Mouse (Mus musculus) heart, postnatal 0 days (tissue): ENCODE results near the gene Cdk10. TPM values are rescaled to one million over a fixed set of nuclear protein-coding genes. Genes with fewer than 3 reads are reported as not detected.
A peak's percentile ranks its signal among the peaks of the same experiment; 100 is the strongest.

ENCODE experiments used
- ATAC-seq: fragments of 200-750 bp; cut with Nextera tagmentation; 2 replicates; pipeline ENCODE4 v1.8.0; 2017; ENCODE audit warnings: low read depth, moderate number of reproducible peaks, moderate library complexity; ENCODE audit not compliant: insufficient read depth
- DNase-seq: peaks from one replicate; pipeline ENCODE4 v3.0.0-alpha.2; 2016; ENCODE audit warnings: low spot score
- H3K27ac ChIP-seq: fragments of 300-500 bp; sonication (generic); 2 replicates; pipeline ENCODE4 v1.5.1; 2014; ENCODE audit warnings: low read depth, mild to moderate bottlenecking
- H3K27me3 ChIP-seq: fragments of 300-500 bp; sonication (generic); 2 replicates; pipeline ENCODE4 v1.6.1; 2014; ENCODE audit warnings: low read length, mixed read lengths; ENCODE audit not compliant: control insufficient read depth, insufficient read depth
- H3K36me3 ChIP-seq: fragments of 300-500 bp; sonication (generic); replicated peaks from 2 replicates; pipeline ENCODE4 v1.6.1; 2014; ENCODE audit warnings: low read length, mixed read lengths; ENCODE audit not compliant: control insufficient read depth, insufficient read depth
- H3K4me1 ChIP-seq: fragments of 300-500 bp; sonication (generic); 2 replicates; pipeline ENCODE4 v1.6.1; 2014; ENCODE audit warnings: antibody characterized with exemption; ENCODE audit not compliant: control insufficient read depth, insufficient read depth
- H3K4me2 ChIP-seq: fragments of 300-500 bp; sonication (generic); 2 replicates; pipeline ENCODE4 v1.6.1; 2014; ENCODE audit warnings: low read depth, mild to moderate bottlenecking, low read length, moderate library complexity
- H3K4me3 ChIP-seq: fragments of 300-500 bp; sonication (generic); 2 replicates; pipeline ENCODE4 v1.5.1; 2014; ENCODE audit warnings: low read depth, low read length
- H3K9ac ChIP-seq: fragments of 300-500 bp; sonication (generic); replicated peaks from 2 replicates; pipeline ENCODE4 v1.6.1; 2014; ENCODE audit warnings: low read depth, low read length, mixed read lengths
- H3K9me3 ChIP-seq: fragments of 300-500 bp; sonication (generic); replicated peaks from 2 replicates; pipeline ENCODE4 v1.6.1; 2016; ENCODE audit warnings: low read length; ENCODE audit not compliant: control insufficient read depth
- CTCF ChIP-seq: IDR thresholded peaks from 2 replicates; pipeline ENCODE4 v1.5.1; 2016; ENCODE audit warnings: antibody characterized with exemption, control low read depth, low read depth
- EP300 ChIP-seq: IDR thresholded peaks from 2 replicates; pipeline ENCODE4 v1.6.1; 2016; ENCODE audit warnings: antibody characterized with exemption, low read depth
- WGBS: fragments of 180-500 bp; shearing (Covaris S2); extraction: QIAGEN DNeasy Blood & Tissue Kit; methylation state at CpG from one replicate; pipeline ENCODE4 v1.1.7; 2014; 5-methylcytosine and 5-hydroxymethylcytosine counted together
- polyA plus RNA-seq: library from polyadenylated mRNA; unstranded; fragments of >200 nt; fragmentation: Nextera tagmentation; extraction: Ambion mirVana; gene quantifications from 2 replicates; pipeline ENCODE4 v1.2.1, GENCODE M21; 2015
- total RNA-seq: library from RNA; depleted of rRNA; stranded (reverse); fragments of >200 nt; gene quantifications from 2 replicates; pipeline ENCODE4 v1.2.3, GENCODE M21; 2014; ENCODE audit warnings: low replicate concordance

Cdk10 gene
- total and polyA plus RNA-seq, 2 experiments from 2014 or later = 14.8 to 26.5 TPM

DNA sequence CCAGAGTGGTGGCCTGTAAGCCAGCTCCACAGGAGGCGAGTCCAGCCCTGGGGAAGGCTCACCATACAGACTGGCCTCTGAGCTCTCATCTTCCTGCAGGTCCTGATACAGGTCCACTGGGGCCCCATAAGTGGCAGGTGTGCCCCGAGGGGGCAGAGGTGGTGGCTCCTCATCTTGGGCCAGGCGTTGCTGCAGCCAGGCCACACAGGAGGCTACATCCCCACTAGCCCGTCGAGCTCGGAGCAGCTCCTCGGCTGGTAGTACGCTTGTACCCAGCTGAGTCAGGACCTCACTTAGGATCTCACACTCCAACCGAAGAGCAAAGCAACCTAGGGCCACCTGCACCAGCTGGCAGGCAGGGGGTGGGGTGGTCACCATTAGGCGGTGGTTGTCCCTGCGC, 9.1 kb downstream of the Cdk10 start:
- H3K27me3 ChIP-seq = 0 out of 2 replicates have a peak, but pooled peaks cover 3% of the 10 kb centered on the region
- WGBS = 75% methylated on average over 11 of the region's 11 CpGs

DNA sequence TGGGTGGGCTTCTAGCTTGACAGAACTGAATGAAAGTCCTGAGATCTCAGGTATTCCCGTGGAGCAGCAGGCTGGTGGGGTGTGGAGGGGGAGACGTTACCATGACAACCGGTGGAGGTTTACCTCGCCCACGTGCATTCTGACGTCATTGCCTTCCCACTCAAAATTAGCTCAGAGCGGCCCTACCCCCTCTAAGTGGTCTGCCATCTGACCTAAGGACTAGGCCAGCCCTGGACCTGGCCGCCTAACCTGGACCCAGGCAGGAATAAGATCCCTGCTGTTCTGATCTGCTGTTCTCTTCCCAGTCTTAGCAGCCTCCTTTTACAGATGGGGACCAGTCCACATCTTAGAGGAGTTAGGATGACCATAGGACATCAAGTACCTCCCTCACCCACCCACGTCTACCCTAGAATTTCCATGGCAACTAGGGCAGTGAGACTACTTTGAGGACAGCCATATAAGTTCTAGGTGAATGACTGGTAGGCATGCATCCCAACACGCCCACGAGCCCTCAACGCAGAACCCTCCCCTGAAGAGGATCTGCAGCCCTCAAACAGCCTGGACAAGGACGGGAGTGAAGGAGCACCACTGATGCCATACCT, 10.4 kb downstream of the Cdk10 start:
- Histone ChIP-seq H3K9me3 (no peaks in the 10 kb centered on the region), H3K4me3 (peak overlapping the region; percentile 61), H3K36me3 (no peaks in the 10 kb centered on the region), H3K4me2 (peak overlapping the region; percentile 96), H3K27ac (no peak overlapping the region), H3K4me1 (peaks cover 10% of the 10 kb centered on the region), H3K27me3 (0 out of 2 replicates have a peak, but pooled peaks cover 3% of the 10 kb centered on the region), H3K9ac (peak overlapping the region; percentile 58)
- WGBS = 29% methylated on average over 13 of the region's 13 CpGs
- ATAC-seq (no peak), DNase-seq (no peak)
- TF ChIP-seq EP300 (no peak), CTCF (no peak)

More for the DNA sequence above, 9.1 kb downstream of the Cdk10 start:
- Histone ChIP-seq H3K36me3 (0 out of 2 replicates have a peak, but pooled peaks cover 7% of the 10 kb centered on the region), H3K9ac (no peak overlapping the region), H3K27ac (no peak overlapping the region), H3K4me2 (no peak overlapping the region), H3K4me1 (peaks cover 10% of the 10 kb centered on the region), H3K9me3 (no peaks in the 10 kb centered on the region), H3K4me3 (no peak overlapping the region)
- ATAC-seq (no peak), DNase-seq (no peak)
- TF ChIP-seq EP300 (no peak), CTCF (no peak)

DNA sequence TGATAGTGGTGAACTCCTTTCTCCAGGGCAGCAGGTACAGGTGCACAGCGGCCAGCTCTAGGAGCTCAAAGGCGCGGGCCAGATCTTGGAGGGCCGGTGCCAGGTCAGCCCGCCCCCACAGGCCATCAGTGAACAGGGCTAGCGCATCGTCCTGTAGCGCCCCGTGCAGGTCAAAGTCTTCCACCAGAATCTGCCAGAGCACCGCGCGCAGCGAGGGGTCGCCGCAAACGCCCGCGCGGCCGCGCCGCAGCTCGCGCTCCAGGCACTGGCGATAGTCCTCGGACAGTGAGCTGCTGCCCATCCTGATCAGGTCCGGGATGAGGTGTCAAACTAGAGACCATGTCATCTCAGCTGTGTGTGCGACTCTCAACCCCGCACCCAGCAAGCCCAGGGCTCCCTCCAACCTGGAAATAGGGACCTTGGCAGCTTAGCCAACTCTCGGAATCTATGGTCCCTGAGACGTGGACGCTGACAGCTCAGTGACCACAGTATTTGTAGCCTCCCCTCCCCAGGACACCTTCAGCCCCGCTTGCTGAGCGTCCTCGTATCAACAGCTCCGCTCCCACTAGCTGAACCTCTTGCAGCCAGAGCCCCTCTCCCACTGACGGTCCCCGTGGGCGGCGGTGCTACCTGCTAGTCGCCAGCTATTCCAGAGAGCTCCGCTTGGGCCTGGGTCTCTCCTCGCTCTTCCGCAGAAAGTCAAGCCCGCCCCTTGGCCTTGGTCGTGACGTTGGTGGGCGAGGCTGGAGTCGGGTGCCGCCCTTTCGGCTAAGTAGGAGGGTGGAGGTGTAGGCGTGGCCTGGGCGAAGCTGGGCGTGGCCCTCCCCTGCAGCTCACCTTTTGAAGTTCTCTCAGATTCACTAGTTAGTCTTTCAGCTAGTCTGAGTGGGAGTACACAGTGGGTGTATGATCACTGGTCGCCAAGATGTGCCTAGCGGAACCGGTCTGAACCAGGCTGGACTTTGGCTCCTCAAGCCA, 11.2 kb downstream of the Cdk10 start, which contains the start of gene Spata2l:
Gene Spata2l, minus strand, starts transcription at position 714 of the 978 bp plus-strand sequence.
- 0 out of 2 replicates have a peak, but pooled peaks cover 3% of the 10 kb centered on the region for H3K27me3 ChIP-seq
- 1% methylated on average over 56 of the region's 57 CpGs for WGBS
- peak within 1 kb of the TSS; percentile 96 for H3K4me2 ChIP-seq
- no peaks in the 10 kb centered on the region for H3K36me3 ChIP-seq
- DNase-seq = peak; percentile 75
- no peak within 1 kb of the TSS for H3K27ac ChIP-seq
- H3K4me3 ChIP-seq = peak within 1 kb of the TSS; percentile 61
- H3K9me3 ChIP-seq = no peaks in the 10 kb centered on the region
- peaks cover 10% of the 10 kb centered on the region for H3K4me1 ChIP-seq
- peak; percentile 89 for ATAC-seq
- peak within 1 kb of the TSS; percentile 58 for H3K9ac ChIP-seq
- no peak; the same call in 1 of the 2 replicates for TF ChIP-seq CTCF
- TF ChIP-seq EP300 = no peak

DNA sequence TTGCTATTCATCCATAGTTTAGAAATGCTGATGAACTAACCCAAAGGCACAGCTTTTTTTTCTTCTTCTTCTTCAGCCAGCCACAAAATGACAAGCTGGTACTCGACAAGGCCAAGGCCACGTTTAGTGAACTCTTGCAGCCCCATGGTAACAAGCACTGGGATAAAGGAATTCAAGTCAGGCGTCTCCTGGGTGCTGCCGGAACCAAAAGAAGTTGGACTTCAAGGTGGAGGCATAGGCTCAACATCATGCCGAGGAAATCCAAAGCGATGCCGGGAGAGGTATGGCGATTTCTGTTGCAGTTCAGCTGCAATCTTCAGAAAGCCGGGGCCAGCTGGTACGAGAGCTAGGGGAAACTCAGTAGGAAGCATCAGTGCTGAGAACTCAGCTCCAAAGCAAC, 14.8 kb downstream of the Cdk10 start:
- Histone ChIP-seq H3K9me3 (no peaks in the 10 kb centered on the region), H3K27me3 (0 out of 2 replicates have a peak, but pooled peaks cover 3% of the 10 kb centered on the region), H3K4me3 (no peak overlapping the region), H3K4me1 (peaks cover 10% of the 10 kb centered on the region), H3K9ac (no peak overlapping the region), H3K4me2 (no peak overlapping the region), H3K36me3 (peaks cover 22% of the 10 kb centered on the region), H3K27ac (no peak overlapping the region)
- no peak for TF ChIP-seq CTCF
- no peak for TF ChIP-seq EP300
- 88% methylated on average over 10 of the region's 10 CpGs for WGBS
- DNase-seq = no peak
- ATAC-seq = no peak

DNA sequence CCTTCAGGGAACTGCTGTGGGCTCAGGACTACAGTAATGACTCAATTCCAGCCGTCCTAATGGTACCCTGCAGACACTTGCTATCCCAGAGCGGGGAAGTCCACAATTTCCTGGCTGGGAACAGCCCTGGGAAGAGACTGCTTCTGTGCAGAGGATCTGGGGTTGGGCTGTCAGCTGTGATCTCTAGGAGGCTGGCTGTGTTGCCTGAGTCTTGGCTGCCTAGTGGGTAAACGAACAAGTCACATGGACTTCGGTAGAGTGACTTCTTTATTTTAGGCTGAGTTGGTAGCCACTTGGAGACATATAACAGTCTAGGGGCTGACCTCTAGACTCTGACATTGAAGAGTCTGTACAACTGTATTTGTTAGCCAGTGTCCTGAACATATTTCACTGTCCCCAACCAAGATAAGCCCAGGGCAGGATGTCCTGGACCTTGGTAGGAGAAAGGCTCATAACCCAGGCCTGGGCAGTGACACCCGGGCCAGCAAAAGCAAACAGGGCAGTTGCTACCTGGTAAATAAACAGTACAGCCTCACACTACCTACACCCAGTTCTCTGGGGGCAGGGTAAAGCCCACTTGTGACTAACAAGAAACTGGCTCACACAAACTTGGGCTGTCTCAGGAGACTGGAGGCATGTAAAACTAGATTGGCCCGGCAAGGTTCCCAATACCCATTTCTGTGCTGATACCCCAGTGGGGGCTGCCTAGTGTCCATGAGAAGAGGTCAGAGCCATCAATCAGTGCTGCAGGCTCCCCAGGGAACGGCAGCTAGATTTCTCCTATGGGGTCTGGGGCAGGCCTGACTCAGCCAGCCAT, 17.7 kb downstream of the Cdk10 start:
- no peak overlapping the region for H3K27ac ChIP-seq
- no peak overlapping the region for H3K4me2 ChIP-seq
- TF ChIP-seq EP300 (no peak), CTCF (no peak)
- WGBS = 80% methylated on average over 7 of the region's 7 CpGs
- H3K9me3 ChIP-seq = no peaks in the 10 kb centered on the region
- ATAC-seq (no peak), DNase-seq (no peak)
- peaks cover 51% of the 10 kb centered on the region for H3K36me3 ChIP-seq
- no peaks in the 10 kb centered on the region for H3K27me3 ChIP-seq
- H3K9ac ChIP-seq = no peak overlapping the region
- no peaks in the 10 kb centered on the region for H3K4me1 ChIP-seq
- no peak overlapping the region for H3K4me3 ChIP-seq
